Mouse (Mus musculus): ENCODE data around the gene Kdsr. TPM values are rescaled to one million over a fixed set of nuclear protein-coding genes. Genes with fewer than 3 reads are reported as not detected.

Kdsr gene
- polyA plus RNA-seq, 1 experiment: 52.5 TPM

- Histone ChIP-seq H3K27ac (ENCODE audit: insufficient read depth, low read length) (no peak overlapping the region), H3K9ac (ENCODE audit: low read depth, poor library complexity, severe bottlenecking) (no peak overlapping the region), H3K36me3 (ENCODE audit: control insufficient read depth, insufficient read depth, low read length, poor library complexity, severe bottlenecking) (no peaks in the 10 kb centered on the region), H3K4me1 (ENCODE audit: control insufficient read depth, insufficient read depth, low read length) (no peaks in the 10 kb centered on the region), H3K9me3 (replicated peaks; ENCODE audit: control insufficient read depth, insufficient read depth, low read length, poor library complexity, severe bottlenecking) (0 out of 2 replicates have a peak, but pooled peaks cover 2% of the 10 kb centered on the region), H3K4me3 (ENCODE audit: low read depth, low read length) (no peak overlapping the region), H3K27me3 (ENCODE audit: control insufficient read depth, insufficient read depth, low read length, poor library complexity, severe bottlenecking) (no peaks in the 10 kb centered on the region)
- TF ChIP-seq POLR2A (IDR thresholded peaks at IDR 0.05; ENCODE audit: insufficient read depth, low read length) (no peak), CTCF (IDR thresholded peaks at IDR 0.05; ENCODE audit: low read depth, low read length) (no peak), EP300 (IDR thresholded peaks at IDR 0.05; ENCODE audit: insufficient read depth, low read depth, low read length) (no peak)
Measured at GRCm38 (mm10) chr1:106685702-106686101, 73.8 kb downstream of the Kdsr start.

DNA sequence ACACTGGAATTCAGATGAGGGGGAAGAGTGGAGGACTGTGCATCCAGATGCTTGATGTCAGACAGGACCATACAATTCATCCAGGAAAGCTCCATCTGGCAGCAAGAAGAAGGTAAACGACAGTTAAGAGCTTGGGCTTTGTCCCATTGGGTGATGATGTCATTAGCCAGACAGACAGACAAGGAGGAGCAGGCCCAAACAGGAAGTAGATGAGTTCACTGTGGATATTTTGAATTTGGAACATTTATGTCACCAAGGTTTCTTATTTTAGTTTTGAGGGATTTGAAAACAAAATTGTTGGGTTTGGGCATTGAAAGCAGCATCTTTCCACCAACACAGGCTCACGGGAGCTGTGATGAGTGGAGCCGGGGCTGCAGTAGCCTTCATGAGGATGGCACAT lies 75.0 kb downstream of the Kdsr start:
- H3K27ac ChIP-seq (ENCODE audit: insufficient read depth, low read length): no peak overlapping the region
- no peak overlapping the region for H3K9ac ChIP-seq (ENCODE audit: low read depth, poor library complexity, severe bottlenecking)
- H3K4me1 ChIP-seq (ENCODE audit: control insufficient read depth, insufficient read depth, low read length): no peaks in the 10 kb centered on the region
- no peaks in the 10 kb centered on the region for H3K27me3 ChIP-seq (ENCODE audit: control insufficient read depth, insufficient read depth, low read length, poor library complexity, severe bottlenecking)
- H3K36me3 ChIP-seq (ENCODE audit: control insufficient read depth, insufficient read depth, low read length, poor library complexity, severe bottlenecking): no peaks in the 10 kb centered on the region
- no peaks in the 10 kb centered on the region for H3K9me3 ChIP-seq (replicated peaks; ENCODE audit: control insufficient read depth, insufficient read depth, low read length, poor library complexity, severe bottlenecking)
- TF ChIP-seq EP300 (IDR thresholded peaks at IDR 0.05; ENCODE audit: insufficient read depth, low read depth, low read length) (no peak), CTCF (IDR thresholded peaks at IDR 0.05; ENCODE audit: low read depth, low read length) (no peak), POLR2A (IDR thresholded peaks at IDR 0.05; ENCODE audit: insufficient read depth, low read length) (no peak)
- no peak overlapping the region for H3K4me3 ChIP-seq (ENCODE audit: low read depth, low read length)

DNA sequence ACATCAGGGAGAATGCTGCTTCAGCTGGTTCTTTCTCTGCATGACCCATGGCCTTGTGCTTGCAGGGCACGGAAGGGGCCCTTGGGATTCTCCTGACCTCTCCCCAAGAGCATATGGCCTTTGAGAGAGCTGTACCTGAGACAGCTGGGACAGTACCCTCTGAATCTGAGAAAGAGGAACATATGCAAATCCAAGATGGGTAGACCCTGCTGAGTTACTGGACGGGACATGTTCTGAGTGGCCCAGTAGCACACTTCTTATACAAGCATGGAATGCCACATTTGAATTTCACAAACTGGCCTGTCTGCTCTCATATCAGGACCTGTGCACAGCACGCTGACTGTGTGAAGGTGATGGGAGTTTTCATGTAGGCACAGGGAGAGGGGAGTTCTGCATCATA lies 76.7 kb downstream of the Kdsr start:
- Histone ChIP-seq H3K9ac (ENCODE audit: low read depth, poor library complexity, severe bottlenecking) (no peak overlapping the region), H3K27me3 (ENCODE audit: control insufficient read depth, insufficient read depth, low read length, poor library complexity, severe bottlenecking) (no peaks in the 10 kb centered on the region), H3K9me3 (replicated peaks; ENCODE audit: control insufficient read depth, insufficient read depth, low read length, poor library complexity, severe bottlenecking) (no peaks in the 10 kb centered on the region), H3K4me3 (ENCODE audit: low read depth, low read length) (no peak overlapping the region), H3K27ac (ENCODE audit: insufficient read depth, low read length) (no peak overlapping the region), H3K4me1 (ENCODE audit: control insufficient read depth, insufficient read depth, low read length) (no peaks in the 10 kb centered on the region), H3K36me3 (ENCODE audit: control insufficient read depth, insufficient read depth, low read length, poor library complexity, severe bottlenecking) (no peaks in the 10 kb centered on the region)
- TF ChIP-seq POLR2A (IDR thresholded peaks at IDR 0.05; ENCODE audit: insufficient read depth, low read length) (no peak), CTCF (IDR thresholded peaks at IDR 0.05; ENCODE audit: low read depth, low read length) (no peak)

GRCm38 (mm10) chr1:106679800-106680515 lies 79.6 kb downstream of the Kdsr start:
- H3K27ac ChIP-seq (ENCODE audit: insufficient read depth, low read length): no peak overlapping the region
- no peak overlapping the region for H3K4me3 ChIP-seq (ENCODE audit: low read depth, low read length)
- TF ChIP-seq CTCF (IDR thresholded peaks at IDR 0.05; ENCODE audit: low read depth, low read length): no peak
- TF ChIP-seq EP300 (IDR thresholded peaks at IDR 0.05; ENCODE audit: insufficient read depth, low read depth, low read length): no peak
- no peak for TF ChIP-seq POLR2A (IDR thresholded peaks at IDR 0.05; ENCODE audit: insufficient read depth, low read length)
- H3K36me3 ChIP-seq (ENCODE audit: control insufficient read depth, insufficient read depth, low read length, poor library complexity, severe bottlenecking): no peaks in the 10 kb centered on the region
- no peak overlapping the region for H3K9ac ChIP-seq (ENCODE audit: low read depth, poor library complexity, severe bottlenecking)
- no peaks in the 10 kb centered on the region for H3K9me3 ChIP-seq (replicated peaks; ENCODE audit: control insufficient read depth, insufficient read depth, low read length, poor library complexity, severe bottlenecking)
- no peaks in the 10 kb centered on the region for H3K27me3 ChIP-seq (ENCODE audit: control insufficient read depth, insufficient read depth, low read length, poor library complexity, severe bottlenecking)
- H3K4me1 ChIP-seq (ENCODE audit: control insufficient read depth, insufficient read depth, low read length): no peaks in the 10 kb centered on the region

DNA sequence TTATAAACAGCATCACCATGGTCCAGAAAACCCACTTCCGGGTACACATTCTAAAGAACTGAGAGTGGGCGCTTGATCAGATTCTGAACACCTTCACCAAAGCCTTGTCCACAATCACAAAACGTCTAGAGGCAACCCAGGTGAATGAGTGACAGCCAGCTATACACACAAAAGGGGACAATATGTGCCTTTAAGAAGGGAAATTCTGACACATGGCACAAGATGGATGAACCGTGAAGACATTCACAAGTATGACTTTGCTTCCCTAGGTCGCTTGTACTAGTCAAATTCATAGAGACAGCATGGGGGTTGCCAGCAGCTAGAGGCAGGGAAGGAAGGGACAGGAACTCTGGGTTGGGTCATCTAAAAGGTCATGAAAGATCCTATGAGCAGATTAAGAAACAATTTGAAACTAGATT lies 81.5 kb downstream of the Kdsr start:
- TF ChIP-seq CTCF (IDR thresholded peaks at IDR 0.05; ENCODE audit: low read depth, low read length): no peak
- no peak for TF ChIP-seq POLR2A (IDR thresholded peaks at IDR 0.05; ENCODE audit: insufficient read depth, low read length)
- TF ChIP-seq EP300 (IDR thresholded peaks at IDR 0.05; ENCODE audit: insufficient read depth, low read depth, low read length): no peak

More for the DNA sequence above, 81.5 kb downstream of the Kdsr start:
- Histone ChIP-seq H3K27ac (ENCODE audit: insufficient read depth, low read length) (no peak overlapping the region), H3K4me3 (ENCODE audit: low read depth, low read length) (no peak overlapping the region), H3K36me3 (ENCODE audit: control insufficient read depth, insufficient read depth, low read length, poor library complexity, severe bottlenecking) (no peaks in the 10 kb centered on the region), H3K27me3 (ENCODE audit: control insufficient read depth, insufficient read depth, low read length, poor library complexity, severe bottlenecking) (no peaks in the 10 kb centered on the region), H3K4me1 (ENCODE audit: control insufficient read depth, insufficient read depth, low read length) (no peaks in the 10 kb centered on the region), H3K9ac (ENCODE audit: low read depth, poor library complexity, severe bottlenecking) (no peak overlapping the region), H3K9me3 (replicated peaks; ENCODE audit: control insufficient read depth, insufficient read depth, low read length, poor library complexity, severe bottlenecking) (no peaks in the 10 kb centered on the region)

Other genes starting within 250 kb of the Kdsr start
- 2.5 and 3.0 TPM in 2 replicates for gene Bcl2, start 45.5 kb downstream of the Kdsr start, polyA plus RNA-seq (2011; ENCODE audit: insufficient read depth, insufficient read length, low read depth, missing spikeins)
- gene Vps4b, start 37.0 kb upstream of the Kdsr start, polyA plus RNA-seq (2011; ENCODE audit: insufficient read depth, insufficient read length, low read depth, missing spikeins): 110 and 121 TPM in 2 replicates
- gene Serpinb5, start 101.4 kb upstream of the Kdsr start, polyA plus RNA-seq (2011; ENCODE audit: insufficient read depth, insufficient read length, low read depth, missing spikeins): 1.8 TPM in 1 of 2 replicates, not detected in the other
- not detected in 2 replicates for gene Serpinb12, start 174.7 kb upstream of the Kdsr start, polyA plus RNA-seq (2011; ENCODE audit: insufficient read depth, insufficient read length, low read depth, missing spikeins)
- gene Serpinb13, start 221.3 kb upstream of the Kdsr start, polyA plus RNA-seq (2011; ENCODE audit: insufficient read depth, insufficient read length, low read depth, missing spikeins): not detected in 2 replicates

Data from ES-Bruce4 (cell line).